ENCODE assay signal across 8 mouse cellular contexts in genomic region chr6:114224399-114224798, GRCm38 (mm10). TPM values are rescaled to one million over a fixed set of nuclear protein-coding genes. Genes with fewer than 3 reads are reported as not detected.
DNase-seq lines count a peak whose midpoint lies in the region; TF ChIP-seq lines count a peak whose summit lies in the region.
"Had no signal": no experiment of that assay in that cellular context is flagged by ENCODE, and none has a peak within 500 bp of the region (broad histone marks: within the 10 kb centered on the region; RNA-seq: fewer than 3 reads in every experiment).

No protein-coding gene starts in this region.

- peak; percentile 44 to 56 for DNase-seq in left cerebral cortex, adult 2 months (ENCODE audit: extremely low spot score in 1 of 2, low spot score in 2 of 2)
- DNase-seq in left cerebral cortex, postnatal 10 days (ENCODE audit: extremely low spot score in 1 of 2, low spot score in 2 of 2) = no peak
- DNase-seq in R1 (ENCODE audit: low read depth, low spot score) = peak; percentile 27
- DNase-seq in embryo, embryonic 10 days (ENCODE audit: low spot score) = peak; percentile 41
- peak; percentile 35 to 42 for DNase-seq in layer of hippocampus, postnatal 36 days
- DNase-seq in urinary bladder, adult 18-20 months (ENCODE audit: low spot score in 2 of 2) = no peak
- no peak for DNase-seq in urinary bladder, postnatal 25 days (ENCODE audit: low spot score)

- TF ChIP-seq CTCF in left cerebral cortex, adult 2 months (IDR thresholded peaks at IDR 0.05) = peak; percentile 79

- no peak overlapping the region for H3K4me3 ChIP-seq in left cerebral cortex, adult 2 months
- H3K4me3 ChIP-seq: embryonic facial prominence, embryonic 13.5 days had no signal

- intact Hi-C loops in left cerebral cortex, adult 2 months (cut with DNase I) = loop anchor here (2.0 kb wide), 1 partner anchor 120 kb away; no protein-coding TSS in a partner anchor
- intact Hi-C loops in left cerebral cortex, postnatal 10 days (cut with DNase I) = loop anchor here (5.0 kb wide), 1 partner anchor 113 kb away; no protein-coding TSS in a partner anchor

- no peak overlapping the region for H3K27ac ChIP-seq in left cerebral cortex, adult 2 months
- H3K27ac ChIP-seq: embryonic facial prominence, embryonic 13.5 days had no signal

RNA-seq across cellular contexts. Expression of gene Slc6a1, which starts 58.0 kb away (rescaled TPM):
- 100 to 1,000 TPM; 292 to 305 TPM for total RNA-seq in left cerebral cortex, adult 2 months (2021)
- total RNA-seq in left cerebral cortex, postnatal 10 days (2021) = 100 to 1,000 TPM; 309 to 340 TPM
- 100 to 1,000 TPM; 279 to 280 TPM for total RNA-seq in layer of hippocampus, postnatal 36 days (2021)

Comparison
In these comparisons a context has a peak if more than half of its experiments do, and no peak if none do; other contexts are left out.
1. DNase-seq: peak in left cerebral cortex, adult 2 months (2 of 2), R1 (single experiment), embryo, embryonic 10 days (single experiment) and layer of hippocampus, postnatal 36 days (2 of 2); none in left cerebral cortex, postnatal 10 days (0 of 2), urinary bladder, adult 18-20 months (0 of 2) and urinary bladder, postnatal 25 days (single experiment).